ENCODE assay signal across 11 mouse cellular contexts in the genomic region with DNA sequence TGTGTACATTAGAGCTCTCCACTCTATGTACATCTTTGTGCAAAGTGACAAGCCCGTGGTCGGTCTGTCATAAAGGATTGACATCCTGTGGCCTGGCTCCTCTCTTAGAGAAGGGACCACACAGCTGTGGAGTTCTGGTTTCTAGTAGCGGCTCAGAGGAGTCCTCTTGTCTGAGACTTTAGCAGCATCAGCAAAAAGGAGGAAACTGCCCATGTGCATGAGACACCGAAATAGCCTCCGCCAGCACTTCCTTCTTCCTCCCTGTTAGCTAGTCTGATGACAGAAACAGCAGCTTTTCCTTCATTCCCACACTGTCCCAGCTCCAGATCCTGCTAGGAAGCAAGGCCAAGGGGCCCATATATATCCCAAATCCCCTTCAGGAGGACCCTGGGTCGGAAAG. TPM values are rescaled to one million over a fixed set of nuclear protein-coding genes. Genes with fewer than 3 reads are reported as not detected.
A peak's percentile ranks its signal among the peaks of the same experiment; 100 is the strongest.
DNase-seq lines count a peak whose midpoint lies in the region; ATAC-seq and TF ChIP-seq lines count a peak whose summit lies in the region.
"Had no signal": no experiment of that assay in that cellular context is flagged by ENCODE, and none has a peak within 500 bp of the region (broad histone marks: within the 10 kb centered on the region; RNA-seq: fewer than 3 reads in every experiment).

No protein-coding gene starts in this region.

- no peaks in the 10 kb centered on the region for H3K36me3 ChIP-seq in hindbrain, embryonic 10.5 days
- H3K36me3 ChIP-seq in hindbrain, embryonic 16.5 days (ENCODE audit: control insufficient read depth, insufficient read depth, low read length): no peaks in the 10 kb centered on the region
- H3K36me3 ChIP-seq in spleen, adult 2 months (ENCODE audit: control insufficient read depth, insufficient read depth, low read length): no peaks in the 10 kb centered on the region
- H3K36me3 ChIP-seq in liver, embryonic 11.5 days (ENCODE audit: control insufficient read depth, insufficient read depth, low read length): no peaks in the 10 kb centered on the region
- H3K36me3 ChIP-seq in hindbrain, postnatal 0 days (ENCODE audit: insufficient read depth, low read length): no peaks in the 10 kb centered on the region; the same call in 1 of the 2 replicates

- no peak overlapping the region for H3K9ac ChIP-seq in hindbrain, embryonic 16.5 days (ENCODE audit: low read depth, low read length)
- H3K9ac ChIP-seq in liver, embryonic 11.5 days (ENCODE audit: low read depth, low read length): no peak overlapping the region
- no peak overlapping the region for H3K9ac ChIP-seq in hindbrain, postnatal 0 days (replicated peaks; ENCODE audit: low read length)
- H3K9ac ChIP-seq: liver, embryonic 14.5 days had no signal

- no peak for DNase-seq in hindbrain, embryonic 10.5 days (ENCODE audit: low spot score)
- no peak for DNase-seq in spleen, adult 2 months (ENCODE audit: low read depth in 1 of 2, low spot score in 2 of 2)
- DNase-seq in spleen, postnatal 10 days (ENCODE audit: low spot score in 2 of 2): no peak
- DNase-seq in liver, embryonic 11.5 days (ENCODE audit: low spot score): no peak
- DNase-seq in adrenal gland, adult (ENCODE audit: inconsistent age in 2 of 2, low spot score in 1 of 2): no peak
- no peak for DNase-seq in hindbrain, postnatal 0 days (ENCODE audit: low spot score)
- no peak for DNase-seq in T-cell, adult 2 months (ENCODE audit: low spot score)

- ATAC-seq in hindbrain, embryonic 16.5 days: no peak
- no peak for ATAC-seq in liver, embryonic 11.5 days (replicated peaks; ENCODE audit: low FRiP score)
- no peak for ATAC-seq in hindbrain, postnatal 0 days
- ATAC-seq: forebrain, embryonic 14.5 days had no signal

- TF ChIP-seq CTCF in spleen, adult 2 months (IDR thresholded peaks at IDR 0.05; ENCODE audit: extremely low read depth, insufficient read depth, insufficient read length, insufficient replicate concordance): no peak
- no peak for TF ChIP-seq CTCF in hindbrain, postnatal 0 days (IDR thresholded peaks at IDR 0.05; ENCODE audit: low read depth)

- H3K4me3 ChIP-seq in hindbrain, embryonic 10.5 days: no peak overlapping the region
- H3K4me3 ChIP-seq in hindbrain, embryonic 16.5 days (ENCODE audit: low read length): no peak overlapping the region
- H3K4me3 ChIP-seq in spleen, adult 2 months (ENCODE audit: extremely low read depth, insufficient read depth, insufficient read length): no peak overlapping the region
- no peak overlapping the region for H3K4me3 ChIP-seq in liver, embryonic 11.5 days (ENCODE audit: low read depth, low read length)
- no peak overlapping the region for H3K4me3 ChIP-seq in hindbrain, postnatal 0 days (ENCODE audit: low read length)
- H3K4me3 ChIP-seq: myocyte had no signal

- H3K4me2 ChIP-seq in hindbrain, embryonic 16.5 days (ENCODE audit: low read length): no peak overlapping the region
- no peak overlapping the region for H3K4me2 ChIP-seq in liver, embryonic 11.5 days
- no peak overlapping the region for H3K4me2 ChIP-seq in hindbrain, postnatal 0 days (ENCODE audit: low read depth, low read length)

- WGBS in hindbrain, embryonic 10.5 days: 94% methylated on average over 6 of the region's 6 CpGs
- 81% methylated on average over 6 of the region's 6 CpGs for WGBS in hindbrain, embryonic 16.5 days
- WGBS in spleen, adult 2 months: 23% methylated on average over 6 of the region's 6 CpGs
- WGBS in liver, embryonic 11.5 days: 51% methylated on average over 6 of the region's 6 CpGs
- WGBS in hindbrain, postnatal 0 days: 75% methylated on average over 6 of the region's 6 CpGs

- H3K4me1 ChIP-seq in hindbrain, embryonic 10.5 days (replicated peaks): peaks cover 21% of the 10 kb centered on the region
- peaks cover 4% of the 10 kb centered on the region for H3K4me1 ChIP-seq in hindbrain, embryonic 16.5 days (ENCODE audit: control insufficient read depth, insufficient read depth, low read depth, low read length)
- no peaks in the 10 kb centered on the region for H3K4me1 ChIP-seq in spleen, adult 2 months (ENCODE audit: control insufficient read depth, insufficient read depth, insufficient read length)
- 0 out of 2 replicates have a peak, but pooled peaks cover 4% of the 10 kb centered on the region for H3K4me1 ChIP-seq in liver, embryonic 11.5 days (replicated peaks; ENCODE audit: control insufficient read depth, insufficient read depth, low read length)
- H3K4me1 ChIP-seq in hindbrain, postnatal 0 days (ENCODE audit: insufficient read depth, low read length): peaks cover 16% of the 10 kb centered on the region

- H3K9me3 ChIP-seq in hindbrain, embryonic 10.5 days: no peaks in the 10 kb centered on the region
- no peaks in the 10 kb centered on the region for H3K9me3 ChIP-seq in hindbrain, embryonic 16.5 days (ENCODE audit: control insufficient read depth, low read length)
- H3K9me3 ChIP-seq in liver, embryonic 11.5 days (ENCODE audit: control insufficient read depth, low read length): no peaks in the 10 kb centered on the region
- no peaks in the 10 kb centered on the region for H3K9me3 ChIP-seq in hindbrain, postnatal 0 days (ENCODE audit: low read length)

- 0 out of 2 replicates have a peak overlapping the region, but pooled peaks have one; percentile 9 for H3K27ac ChIP-seq in hindbrain, embryonic 10.5 days
- no peak overlapping the region for H3K27ac ChIP-seq in hindbrain, embryonic 16.5 days (ENCODE audit: low read depth, low read length)
- H3K27ac ChIP-seq in spleen, adult 2 months (ENCODE audit: insufficient read depth, low read length): peak overlapping the region; percentile 46; the same call in 1 of the 2 replicates
- peak overlapping the region; percentile 45 for H3K27ac ChIP-seq in liver, embryonic 11.5 days (ENCODE audit: low read depth, low read length)
- H3K27ac ChIP-seq in hindbrain, postnatal 0 days: no peak overlapping the region
- H3K27ac ChIP-seq: liver, embryonic 14.5 days had no signal

- no peak for TF ChIP-seq POLR2A in spleen, adult 2 months (IDR thresholded peaks at IDR 0.05; ENCODE audit: low read depth, low read length)

- no peaks in the 10 kb centered on the region for H3K27me3 ChIP-seq in hindbrain, embryonic 10.5 days (ENCODE audit: insufficient read depth, poor library complexity, severe bottlenecking)
- H3K27me3 ChIP-seq in hindbrain, embryonic 16.5 days (replicated peaks; ENCODE audit: control insufficient read depth, insufficient read depth, low read length): no peaks in the 10 kb centered on the region
- no peaks in the 10 kb centered on the region for H3K27me3 ChIP-seq in spleen, adult 2 months (ENCODE audit: control insufficient read depth, insufficient read depth, low read length)
- no peaks in the 10 kb centered on the region for H3K27me3 ChIP-seq in liver, embryonic 11.5 days (replicated peaks; ENCODE audit: control insufficient read depth, insufficient read depth, low read length)
- H3K27me3 ChIP-seq in hindbrain, postnatal 0 days (ENCODE audit: insufficient read depth, low read length): no peaks in the 10 kb centered on the region

RNA-seq across cellular contexts. Expression of a gene that starts 25.4 kb away (rescaled TPM):
- polyA plus RNA-seq in hindbrain, embryonic 10.5 days (2016; fragmentation: Nextera tagmentation; extraction: Ambion mirVana): 1.8 and 3.5 TPM in 2 replicates
- polyA plus RNA-seq in hindbrain, embryonic 16.5 days (2015; fragmentation: Nextera tagmentation; extraction: Ambion mirVana): 8.6 and 11.2 TPM in 2 replicates
- polyA plus RNA-seq in spleen, adult 2 months (2012; rRNA removed): 10.8 and 13.3 TPM in 2 replicates
- polyA plus RNA-seq in liver, embryonic 11.5 days (2014; fragmentation: Nextera tagmentation; extraction: Ambion mirVana): 6.8 and 7.1 TPM in 2 replicates
- 8.9 and 10.6 TPM in 2 replicates for total RNA-seq in hindbrain, postnatal 0 days (2014; rRNA removed)
- polyA plus RNA-seq in hindbrain, postnatal 0 days (2015; fragmentation: Nextera tagmentation; extraction: Ambion mirVana): 7.9 and 9.3 TPM in 2 replicates
- polyA plus RNA-seq: myocyte had no signal

RNA-seq across cellular contexts. Expression of a gene that starts 44.4 kb away (rescaled TPM):
- not detected in 2 replicates for polyA plus RNA-seq in hindbrain, embryonic 10.5 days (2016; fragmentation: Nextera tagmentation; extraction: Ambion mirVana)
- polyA plus RNA-seq in hindbrain, embryonic 16.5 days (2015; fragmentation: Nextera tagmentation; extraction: Ambion mirVana): not detected in 2 replicates
- 5.2 and 5.9 TPM in 2 replicates for polyA plus RNA-seq in spleen, adult 2 months (2012; rRNA removed)
- polyA plus RNA-seq in liver, embryonic 11.5 days (2014; fragmentation: Nextera tagmentation; extraction: Ambion mirVana): 2.0 and 3.1 TPM in 2 replicates
- not detected in 2 replicates for total RNA-seq in hindbrain, postnatal 0 days (2014; rRNA removed)
- polyA plus RNA-seq in hindbrain, postnatal 0 days (2015; fragmentation: Nextera tagmentation; extraction: Ambion mirVana): not detected in 2 replicates
- polyA plus RNA-seq: forebrain, embryonic 14.5 days; myocyte had no signal

RNA-seq across cellular contexts. Expression of a gene that starts 57.6 kb away (rescaled TPM):
- polyA plus RNA-seq in hindbrain, embryonic 10.5 days (2016; fragmentation: Nextera tagmentation; extraction: Ambion mirVana): not detected in 2 replicates
- polyA plus RNA-seq in hindbrain, embryonic 16.5 days (2015; fragmentation: Nextera tagmentation; extraction: Ambion mirVana): 0.20 TPM in 1 of 2 replicates, not detected in the other
- not detected in 2 replicates for polyA plus RNA-seq in spleen, adult 2 months (2012; rRNA removed)
- polyA plus RNA-seq in liver, embryonic 11.5 days (2014; fragmentation: Nextera tagmentation; extraction: Ambion mirVana): not detected in 2 replicates
- not detected in 2 replicates for total RNA-seq in hindbrain, postnatal 0 days (2014; rRNA removed)
- polyA plus RNA-seq in hindbrain, postnatal 0 days (2015; fragmentation: Nextera tagmentation; extraction: Ambion mirVana): not detected in 2 replicates
- polyA plus RNA-seq: forebrain, embryonic 14.5 days; liver, embryonic 14.5 days; myocyte had no signal

RNA-seq across cellular contexts. Expression of a gene that starts 57.7 kb away (rescaled TPM):
- polyA plus RNA-seq in hindbrain, embryonic 10.5 days (2016; fragmentation: Nextera tagmentation; extraction: Ambion mirVana): 0.14 TPM in 2 replicates
- polyA plus RNA-seq in hindbrain, embryonic 16.5 days (2015; fragmentation: Nextera tagmentation; extraction: Ambion mirVana): 0.28 and 0.34 TPM in 2 replicates
- 0.04 and 0.07 TPM in 2 replicates for polyA plus RNA-seq in spleen, adult 2 months (2012; rRNA removed)
- polyA plus RNA-seq in liver, embryonic 11.5 days (2014; fragmentation: Nextera tagmentation; extraction: Ambion mirVana): 0.07 TPM in 1 of 2 replicates, not detected in the other
- total RNA-seq in hindbrain, postnatal 0 days (2014; rRNA removed): 0.31 and 0.61 TPM in 2 replicates
- polyA plus RNA-seq in hindbrain, postnatal 0 days (2015; fragmentation: Nextera tagmentation; extraction: Ambion mirVana): 0.26 and 0.28 TPM in 2 replicates

Comparison
In these comparisons a context has a peak if more than half of its experiments do, and no peak if none do; other contexts are left out.
1. H3K27ac ChIP-seq: peak in hindbrain, embryonic 10.5 days (single experiment), spleen, adult 2 months (single experiment) and liver, embryonic 11.5 days (single experiment); none in hindbrain, embryonic 16.5 days (single experiment) and hindbrain, postnatal 0 days (single experiment).